Mouse (Mus musculus) heart, embryonic 16.5 days (tissue): ENCODE data around the gene Elp5. TPM values are rescaled to one million over a fixed set of nuclear protein-coding genes. Genes with fewer than 3 reads are reported as not detected.

Experiments used
- ATAC-seq: fragments of 200-750 bp; cut with Nextera tagmentation; replicated peaks from 2 replicates; pipeline ENCODE4 v1.8.0; 2017; ENCODE audit warnings: moderate number of reproducible peaks; ENCODE audit not compliant: insufficient read depth, low FRiP score; ENCODE audit errors: extremely low read depth
- H3K27ac ChIP-seq: fragments of 300-500 bp; sonication (generic); 2 replicates; pipeline ENCODE4 v1.5.1; 2014; ENCODE audit warnings: mild to moderate bottlenecking, low read length, control low read depth, moderate library complexity
- H3K27me3 ChIP-seq: fragments of 300-500 bp; sonication (generic); 2 replicates; pipeline ENCODE4 v1.6.1; 2014; ENCODE audit warnings: low read length, mixed read lengths; ENCODE audit not compliant: control insufficient read depth, insufficient read depth
- H3K36me3 ChIP-seq: fragments of 300-500 bp; sonication (generic); 2 replicates; pipeline ENCODE4 v1.6.1; 2014; ENCODE audit not compliant: control insufficient read depth, insufficient read depth
- H3K4me1 ChIP-seq: fragments of 300-500 bp; sonication (generic); 2 replicates; pipeline ENCODE4 v1.6.1; 2014; ENCODE audit warnings: low read length, mixed read lengths; ENCODE audit not compliant: control insufficient read depth, insufficient read depth
- H3K4me2 ChIP-seq: fragments of 300-500 bp; sonication (generic); 2 replicates; pipeline ENCODE4 v1.6.1; 2014; ENCODE audit warnings: low read depth, mild to moderate bottlenecking, control low read depth, low read length
- H3K4me3 ChIP-seq: fragments of 300-500 bp; sonication (generic); 2 replicates; pipeline ENCODE4 v1.5.1; 2014; ENCODE audit warnings: mild to moderate bottlenecking, control low read depth, low read length
- H3K9ac ChIP-seq: fragments of 300-500 bp; sonication (generic); 2 replicates; pipeline ENCODE4 v1.6.1; 2014; ENCODE audit warnings: low read length, control low read depth
- H3K9me3 ChIP-seq: fragments of 300-500 bp; sonication (generic); replicated peaks from 2 replicates; pipeline ENCODE4 v1.6.1; 2016; ENCODE audit warnings: low read length; ENCODE audit not compliant: control insufficient read depth
- WGBS: fragments of 180-500 bp; shearing (Covaris S2); extraction: QIAGEN DNeasy Blood & Tissue Kit; methylation state at CpG from one replicate; pipeline ENCODE4 v1.1.7; 2014; 5-methylcytosine and 5-hydroxymethylcytosine counted together
- polyA plus RNA-seq: library from polyadenylated mRNA; unstranded; fragments of >200 nt; fragmentation: Nextera tagmentation; extraction: Ambion mirVana; gene quantifications from 2 replicates; pipeline ENCODE4 v1.2.1, GENCODE M21; 2015

Gene Elp5
- polyA plus RNA-seq, 1 experiment from 2014 or later: 111 TPM

DNA sequence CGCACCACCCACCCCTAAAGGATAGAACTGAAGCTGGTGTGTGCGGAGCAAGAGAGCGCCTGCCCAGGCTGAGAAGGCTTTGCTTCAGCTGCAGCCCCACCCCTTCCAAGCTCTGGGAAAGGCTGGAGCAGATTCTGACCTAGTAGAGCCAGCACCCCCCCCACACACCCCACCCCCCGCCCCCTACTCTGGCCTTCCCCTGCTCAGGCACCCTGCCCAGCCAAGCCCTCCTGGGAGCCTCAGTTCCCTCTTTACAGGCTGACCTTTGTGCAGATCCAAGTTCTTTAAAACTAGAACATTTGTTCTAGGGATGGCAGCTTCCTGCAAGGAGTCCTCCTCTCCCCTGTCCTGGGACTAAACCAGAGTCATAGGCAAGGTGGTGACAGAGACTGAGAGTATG, 44.9 kb downstream of the Elp5 start:
- WGBS: 33% methylated on average over 4 of the region's 4 CpGs
- Histone ChIP-seq H3K36me3 (no peaks in the 10 kb centered on the region), H3K9ac (peak overlapping the region; percentile 66), H3K4me1 (peaks cover 33% of the 10 kb centered on the region), H3K27me3 (0 out of 2 replicates have a peak, but pooled peaks cover 6% of the 10 kb centered on the region), H3K9me3 (no peaks in the 10 kb centered on the region), H3K4me3 (no peak overlapping the region; the same call in 1 of the 2 replicates), H3K27ac (peak overlapping the region; percentile 60), H3K4me2 (peak overlapping the region; percentile 100)
- ATAC-seq: no peak

DNA sequence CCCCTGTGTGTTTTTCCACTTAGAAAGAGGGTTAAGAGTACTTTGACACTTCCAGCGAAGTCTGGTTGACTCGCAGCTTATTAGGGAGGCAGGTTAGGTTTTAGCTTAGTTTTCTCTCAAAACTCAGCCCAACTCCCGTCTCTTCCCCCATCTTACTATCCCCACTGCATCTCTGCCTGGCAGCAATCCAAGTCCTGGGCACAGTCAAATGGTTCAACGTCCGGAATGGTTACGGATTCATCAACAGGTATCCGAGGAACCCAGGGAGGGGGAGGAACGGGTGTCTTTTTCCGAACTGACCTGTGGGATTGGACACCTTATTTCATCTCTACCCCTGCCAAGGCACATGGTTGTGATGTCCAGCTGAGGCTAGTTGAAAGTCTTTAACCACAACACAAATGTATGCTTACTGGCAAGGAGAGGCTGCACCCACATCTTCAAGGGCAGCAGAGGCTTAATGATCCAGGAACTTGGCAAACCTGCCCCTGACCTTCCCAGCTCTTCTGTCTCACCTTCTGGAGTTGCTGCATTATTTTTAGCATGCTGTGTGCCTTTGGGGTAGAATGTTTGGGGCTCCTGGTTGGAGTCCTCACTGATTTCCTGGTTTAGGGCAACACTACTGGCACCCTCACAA, 45.5 kb downstream of the Elp5 start:
- Histone ChIP-seq H3K9ac (peak overlapping the region; percentile 66), H3K9me3 (no peaks in the 10 kb centered on the region), H3K27me3 (0 out of 2 replicates have a peak, but pooled peaks cover 6% of the 10 kb centered on the region), H3K4me3 (peak overlapping the region; percentile 65), H3K4me1 (peaks cover 33% of the 10 kb centered on the region), H3K4me2 (peak overlapping the region; percentile 100), H3K36me3 (no peaks in the 10 kb centered on the region), H3K27ac (peak overlapping the region; percentile 60)
- WGBS: 34% methylated on average over 9 of the region's 9 CpGs
- no peak for ATAC-seq

DNA sequence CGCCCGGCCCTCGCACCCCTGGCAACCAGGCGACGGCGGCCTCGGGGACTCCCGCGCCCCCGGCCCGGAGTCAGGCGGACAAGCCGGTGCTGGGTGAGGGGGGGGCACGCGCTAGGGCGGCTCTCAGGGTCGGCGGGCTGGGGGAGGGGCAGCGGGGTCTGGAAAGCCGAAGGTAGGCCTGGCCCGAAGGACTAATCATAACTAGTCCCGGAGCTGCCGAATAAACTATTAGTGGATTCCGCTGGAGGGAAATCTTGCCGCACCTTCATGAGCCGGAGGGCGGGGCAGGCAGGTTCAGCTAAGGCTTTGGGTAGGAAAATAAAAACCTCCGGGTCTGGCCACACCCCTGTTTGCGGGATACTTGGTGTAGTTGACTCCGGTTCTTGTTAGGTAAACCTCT, 46.2 kb downstream of the Elp5 start:
- no peaks in the 10 kb centered on the region for H3K36me3 ChIP-seq
- H3K4me2 ChIP-seq: peak overlapping the region; percentile 100
- no peaks in the 10 kb centered on the region for H3K9me3 ChIP-seq
- peak overlapping the region; percentile 35; the same call in 1 of the 2 replicates for H3K27ac ChIP-seq
- 0 out of 2 replicates have a peak, but pooled peaks cover 6% of the 10 kb centered on the region for H3K27me3 ChIP-seq
- peaks cover 33% of the 10 kb centered on the region for H3K4me1 ChIP-seq
- peak overlapping the region; percentile 65 for H3K4me3 ChIP-seq
- WGBS: 3% methylated on average over 27 of the region's 30 CpGs
- no peak; the same call in 1 of the 2 replicates for ATAC-seq
- H3K9ac ChIP-seq: peak overlapping the region; percentile 66

DNA sequence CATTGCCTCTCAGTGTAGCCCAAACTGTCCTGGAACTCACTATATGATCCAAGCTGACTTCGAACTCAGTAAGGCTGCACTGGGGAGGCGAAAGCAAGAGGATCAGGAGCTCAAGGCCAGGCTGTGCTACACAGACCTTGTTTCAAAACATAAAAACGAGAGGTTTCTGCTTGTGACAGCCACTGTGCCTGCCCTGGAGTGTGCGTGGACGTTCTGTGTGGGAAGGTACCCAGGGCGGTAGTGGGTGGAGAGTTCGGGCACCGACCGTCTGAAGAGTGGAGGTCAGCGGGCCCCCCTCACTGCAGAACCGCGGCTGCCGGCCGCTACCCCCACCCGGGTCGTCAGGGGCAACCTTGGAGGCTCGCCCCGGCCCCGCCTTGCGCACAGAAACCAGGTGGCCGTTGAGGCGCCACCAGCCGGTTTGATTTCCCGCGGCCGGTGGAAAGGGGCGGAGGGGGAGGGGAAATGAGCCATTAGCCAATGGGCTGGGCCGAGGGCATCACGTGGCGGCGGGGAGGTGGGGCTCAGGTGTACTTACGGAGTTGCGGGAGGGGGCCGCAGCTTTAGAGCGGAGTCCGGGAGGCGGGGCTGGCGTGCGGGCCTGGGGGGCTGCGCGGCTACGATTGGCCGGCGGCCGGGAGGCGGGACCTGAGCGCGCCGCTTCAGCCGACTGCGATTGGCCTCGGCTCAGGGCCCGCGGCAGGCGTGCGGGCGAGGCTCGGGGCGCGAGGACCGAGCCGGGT, 47.0 kb downstream of the Elp5 start, which contains the start of gene Ybx2:
Gene Ybx2 (plus strand): TSS at position 660 of the 743 bp plus-strand sequence.
- peaks cover 33% of the 10 kb centered on the region for H3K4me1 ChIP-seq
- ATAC-seq: peak; percentile 83
- 0 out of 2 replicates have a peak, but pooled peaks cover 6% of the 10 kb centered on the region for H3K27me3 ChIP-seq
- peak within 1 kb of the TSS; percentile 100 for H3K4me2 ChIP-seq
- WGBS: 2% methylated on average over 57 of the region's 62 CpGs
- H3K36me3 ChIP-seq: no peaks in the 10 kb centered on the region
- H3K9me3 ChIP-seq: no peaks in the 10 kb centered on the region
- peak within 1 kb of the TSS; percentile 65 for H3K4me3 ChIP-seq
- peak within 1 kb of the TSS; percentile 66 for H3K9ac ChIP-seq
- peak within 1 kb of the TSS; percentile 60 for H3K27ac ChIP-seq

DNA sequence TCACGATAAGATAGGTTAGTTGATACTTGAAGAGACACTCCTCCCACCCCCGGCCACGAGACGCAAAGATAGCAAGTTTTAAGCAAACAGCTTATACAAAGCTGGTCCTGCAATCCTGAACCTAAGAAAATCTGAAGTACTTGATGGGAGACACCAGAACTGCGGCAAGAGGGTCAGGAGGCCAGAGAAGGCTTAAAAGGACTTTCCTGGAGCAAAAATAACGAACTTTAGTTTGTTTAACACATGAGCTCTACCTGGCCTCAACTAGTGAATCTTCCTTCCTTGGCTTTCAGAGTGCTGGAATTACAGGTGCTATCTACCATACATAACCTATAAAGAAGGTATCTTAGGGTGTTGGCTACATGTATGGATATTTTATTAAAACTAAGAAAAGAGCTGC, 47.6 kb downstream of the Elp5 start:
- no peaks in the 10 kb centered on the region for H3K9me3 ChIP-seq
- H3K27me3 ChIP-seq: 0 out of 2 replicates have a peak, but pooled peaks cover 6% of the 10 kb centered on the region
- H3K4me1 ChIP-seq: peaks cover 33% of the 10 kb centered on the region
- H3K9ac ChIP-seq: no peak overlapping the region
- no peaks in the 10 kb centered on the region for H3K36me3 ChIP-seq
- no peak overlapping the region for H3K27ac ChIP-seq
- WGBS: 16% methylated on average over 6 of the region's 6 CpGs
- H3K4me2 ChIP-seq: peak overlapping the region; percentile 64
- ATAC-seq: no peak
- H3K4me3 ChIP-seq: no peak overlapping the region

DNA sequence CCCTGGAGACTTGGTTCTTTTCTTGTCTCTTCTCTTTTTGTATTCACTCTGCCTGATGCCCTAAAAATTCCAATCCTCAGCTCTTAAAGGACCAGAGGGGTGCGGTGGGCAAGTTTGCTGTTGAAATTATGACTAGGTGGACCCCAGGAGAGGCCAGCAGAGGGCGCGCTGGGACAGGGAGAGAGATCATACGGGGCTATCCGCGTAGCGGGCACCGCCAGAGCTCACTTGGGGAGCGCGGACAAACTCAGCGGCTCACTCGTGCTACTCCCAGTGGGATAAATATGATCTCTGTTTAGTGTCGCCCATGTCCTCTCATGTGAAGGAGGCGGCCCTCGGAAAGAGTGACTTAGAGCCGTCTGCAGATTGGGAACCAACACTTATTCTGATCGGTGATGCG, 48.1 kb downstream of the Elp5 start:
- Histone ChIP-seq H3K27ac (no peak overlapping the region), H3K9me3 (no peaks in the 10 kb centered on the region), H3K4me3 (peak overlapping the region; percentile 38), H3K27me3 (0 out of 2 replicates have a peak, but pooled peaks cover 6% of the 10 kb centered on the region), H3K4me2 (peak overlapping the region; percentile 64), H3K4me1 (peaks cover 33% of the 10 kb centered on the region), H3K9ac (no peak overlapping the region), H3K36me3 (no peaks in the 10 kb centered on the region)
- ATAC-seq: peak; percentile 57
- WGBS: under 1% methylated on average over 18 of the region's 18 CpGs

DNA sequence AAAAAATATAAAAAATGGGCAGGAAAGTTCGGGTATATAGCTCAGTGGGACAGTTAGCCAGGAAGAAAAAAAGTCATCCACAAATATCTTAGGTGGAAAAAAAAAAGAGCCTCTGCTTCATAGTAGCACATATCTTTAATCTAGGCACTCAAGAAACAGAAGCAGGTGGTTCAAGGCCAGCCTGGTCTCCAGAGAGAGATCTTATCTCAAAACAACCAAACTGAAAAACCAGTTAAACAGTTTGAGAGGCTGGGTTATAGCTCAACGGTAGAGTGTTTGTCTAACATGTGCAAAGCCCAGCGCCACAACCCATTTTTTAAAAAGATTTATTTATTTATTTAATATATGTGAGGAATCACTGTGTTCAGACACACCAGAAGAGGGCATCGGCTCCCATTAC, 49.3 kb downstream of the Elp5 start:
- H3K27me3 ChIP-seq: 0 out of 2 replicates have a peak, but pooled peaks cover 3% of the 10 kb centered on the region
- H3K4me3 ChIP-seq: no peak overlapping the region
- H3K9me3 ChIP-seq: no peaks in the 10 kb centered on the region
- WGBS: 64% methylated on average over 4 of the region's 4 CpGs
- H3K36me3 ChIP-seq: no peaks in the 10 kb centered on the region
- ATAC-seq: no peak
- H3K27ac ChIP-seq: no peak overlapping the region; the same call in 1 of the 2 replicates
- H3K9ac ChIP-seq: no peak overlapping the region
- no peak overlapping the region for H3K4me2 ChIP-seq
- H3K4me1 ChIP-seq: peaks cover 32% of the 10 kb centered on the region

DNA sequence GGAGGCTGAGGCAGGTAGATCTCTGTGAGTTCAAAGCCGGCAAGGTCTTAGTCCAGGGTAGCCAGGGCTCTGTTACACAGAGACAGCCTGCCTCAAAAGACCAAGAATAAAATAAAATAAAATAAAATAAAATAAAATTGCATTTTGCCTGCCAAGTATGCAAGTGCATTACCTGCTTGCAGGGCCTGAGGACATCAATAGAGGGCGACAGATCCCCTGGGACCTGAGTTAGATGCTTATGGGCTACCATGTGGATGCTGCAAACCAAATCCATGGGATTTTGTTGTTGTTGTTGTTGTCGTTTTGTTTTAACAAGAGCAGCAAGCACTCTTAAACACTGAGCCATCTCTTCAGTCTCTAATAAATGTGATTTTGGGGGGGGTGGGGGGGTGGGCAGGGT, 50.1 kb downstream of the Elp5 start:
- Histone ChIP-seq H3K36me3 (no peaks in the 10 kb centered on the region), H3K4me2 (no peak overlapping the region), H3K4me3 (no peak overlapping the region), H3K9ac (no peak overlapping the region), H3K4me1 (peaks cover 24% of the 10 kb centered on the region), H3K27me3 (0 out of 2 replicates have a peak, but pooled peaks cover 2% of the 10 kb centered on the region), H3K27ac (no peak overlapping the region), H3K9me3 (no peaks in the 10 kb centered on the region)
- ATAC-seq: no peak
- 34% methylated on average over 3 of the region's 3 CpGs for WGBS

DNA sequence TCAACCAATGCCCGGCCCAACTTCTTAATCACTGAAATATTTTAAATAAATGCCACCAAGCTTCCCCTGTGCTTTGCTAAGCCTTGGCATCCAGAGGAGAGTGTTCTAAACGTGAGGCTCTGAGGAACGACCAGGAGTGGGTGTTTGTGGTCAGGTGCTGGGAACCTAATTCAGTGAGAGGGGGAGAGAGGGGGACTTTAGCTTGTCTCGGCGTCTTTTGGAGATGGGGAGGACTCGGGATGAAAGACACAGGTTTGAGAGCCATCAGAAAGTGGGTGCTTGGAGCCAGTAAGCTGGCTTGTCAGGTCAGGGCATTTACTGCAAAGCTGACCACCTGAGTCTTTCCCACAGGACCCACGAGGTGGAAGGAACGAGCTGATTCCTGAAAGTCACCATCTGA, 50.5 kb downstream of the Elp5 start:
- Histone ChIP-seq H3K27me3 (0 out of 2 replicates have a peak, but pooled peaks cover 2% of the 10 kb centered on the region), H3K4me1 (peaks cover 19% of the 10 kb centered on the region), H3K4me2 (no peak overlapping the region), H3K9me3 (no peaks in the 10 kb centered on the region), H3K4me3 (no peak overlapping the region), H3K27ac (no peak overlapping the region), H3K36me3 (no peaks in the 10 kb centered on the region), H3K9ac (no peak overlapping the region)
- no peak for ATAC-seq
- 60% methylated on average over 8 of the region's 8 CpGs for WGBS
